Mouse (Mus musculus): ENCODE measurements around the gene Gm17490.

DNA sequence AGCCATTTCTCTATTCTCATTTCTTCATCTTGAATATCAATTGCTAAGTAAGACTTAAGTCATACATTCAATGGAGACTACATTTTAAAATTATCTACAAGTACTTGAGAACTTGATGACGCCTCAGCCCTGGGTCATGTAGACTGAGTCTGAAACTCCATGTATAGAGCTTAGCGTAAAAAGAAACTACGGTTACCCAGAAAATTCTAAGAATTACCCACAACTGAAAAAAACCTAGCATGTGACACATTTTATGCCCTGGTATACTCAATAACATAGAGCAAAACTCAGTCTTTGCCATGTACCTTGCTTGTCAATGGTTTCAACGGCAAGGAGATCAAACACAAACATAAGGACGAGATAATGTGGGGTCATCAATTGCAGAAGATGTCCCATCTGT, at the start of gene Gm17490:
- TF ChIP-seq CTCF (IDR thresholded peaks at IDR 0.05; ENCODE audit: low read depth, low read length), result no peak
- no peak for TF ChIP-seq GATA1 (IDR thresholded peaks at IDR 0.05; ENCODE audit: borderline replicate concordance, low read length)
- no peak for TF ChIP-seq POLR2AphosphoS5 (IDR thresholded peaks at IDR 0.05; ENCODE audit: insufficient replicate concordance, low read depth, low read length)
- no peak for TF ChIP-seq TAL1 (conservative IDR thresholded peaks at IDR 0.05; ENCODE audit: low read depth, low read length)
- TF ChIP-seq GATA2 (IDR thresholded peaks at IDR 0.05; ENCODE audit: borderline replicate concordance, low read depth, low read length), result no peak

Measured in G1E (cell line).